Mouse (Mus musculus) ES-E14 (cell line): ENCODE data around the gene Lemd2. TPM values are rescaled to one million over a fixed set of nuclear protein-coding genes. Genes with fewer than 3 reads are reported as not detected.

Source experiments
- DNase-seq: peaks from one replicate; pipeline ENCODE4 v3.0.0-alpha.2; 2013; ENCODE audit warnings: low read depth, low spot score
- H3K27ac ChIP-seq: 2 replicates; pipeline ENCODE4 v1.5.1; 2012; ENCODE audit warnings: low read depth, mild to moderate bottlenecking, low read length, moderate library complexity, mixed read lengths; ENCODE audit not compliant: poor library complexity, insufficient read depth, severe bottlenecking
- H3K36me3 ChIP-seq: 2 replicates; pipeline ENCODE4 v1.6.1; 2012; ENCODE audit warnings: mild to moderate bottlenecking, low read length, moderate library complexity, mixed read lengths; ENCODE audit not compliant: control insufficient read depth, poor library complexity, insufficient read depth, severe bottlenecking
- H3K4me1 ChIP-seq, 2 experiments: fragments of 150-350 bp in 1 of 2; sonication (generic) in 1 of 2; 2 replicates each; pipeline ENCODE4 v1.6.1; 2012; ENCODE audit warnings: low read length in 2 of 2, mild to moderate bottlenecking in 1 of 2, mixed read lengths in 1 of 2; ENCODE audit not compliant: control insufficient read depth in 2 of 2, insufficient read depth in 2 of 2, poor library complexity in 1 of 2
- H3K4me3 ChIP-seq, 2 experiments: fragments of 150-350 bp in 1 of 2; sonication (generic) in 1 of 2; 2 replicates each; pipeline ENCODE4 v1.5.1; 2012; ENCODE audit warnings: low read length in 2 of 2, low read depth in 1 of 2, mild to moderate bottlenecking in 1 of 2, mixed read lengths in 1 of 2; ENCODE audit not compliant: insufficient read depth in 1 of 2, poor library complexity in 1 of 2, severe bottlenecking in 1 of 2
- H3K9ac ChIP-seq: 2 replicates; pipeline ENCODE4 v1.6.1; 2012; ENCODE audit warnings: low read depth, mild to moderate bottlenecking, low read length, mixed read lengths; ENCODE audit not compliant: poor library complexity, insufficient read depth, severe bottlenecking
- H3K9me3 ChIP-seq: fragments of 150-350 bp; sonication (generic); 2 replicates; pipeline ENCODE4 v1.6.1; 2012; ENCODE audit warnings: low read depth, mild to moderate bottlenecking, low read length; ENCODE audit not compliant: control insufficient read depth, insufficient read depth
- CHD2 ChIP-seq: IDR thresholded peaks from 2 replicates; pipeline ENCODE4 v1.6.1; 2014; ENCODE audit warnings: mild to moderate bottlenecking, low read depth, low read length, inconsistent platforms
- HCFC1 ChIP-seq: IDR thresholded peaks from 2 replicates; pipeline ENCODE4 v1.6.1; 2012; ENCODE audit warnings: low read length, inconsistent platforms, borderline replicate concordance; ENCODE audit not compliant: insufficient read depth
- MAFK ChIP-seq: IDR thresholded peaks from 2 replicates; pipeline ENCODE4 v1.6.1; 2014; ENCODE audit warnings: mild to moderate bottlenecking, low read depth, low read length, inconsistent platforms; ENCODE audit not compliant: insufficient read depth
- ZC3H11A ChIP-seq: IDR thresholded peaks from 2 replicates; pipeline ENCODE4 v1.6.1; 2012; ENCODE audit warnings: low read depth, mild to moderate bottlenecking, inconsistent platforms, low read length, borderline replicate concordance
- ZNF384 ChIP-seq: IDR thresholded peaks from 2 replicates; pipeline ENCODE4 v1.6.1; 2012; ENCODE audit warnings: low read depth, low read length, inconsistent platforms
- in situ Hi-C, 2 experiments: fragments of 600-800 bp; cut with MboI; formaldehyde crosslinking; loops; one replicate each; pipeline ENCODE4 v1.15.1; 2025; ENCODE audit warnings: low sequenced_read_pairs in 2 of 2, inconsistent platforms in 1 of 2; ENCODE audit not compliant: unreplicated experiment in 2 of 2
- total RNA-seq: library from RNA; depleted of rRNA; stranded (reverse); fragments of 300-350 nt; gene quantifications from 2 replicates; pipeline ENCODE4 v1.2.3, GENCODE M21; 2012

The Lemd2 gene
- total RNA-seq, 1 experiment, result 51.8 TPM

DNA sequence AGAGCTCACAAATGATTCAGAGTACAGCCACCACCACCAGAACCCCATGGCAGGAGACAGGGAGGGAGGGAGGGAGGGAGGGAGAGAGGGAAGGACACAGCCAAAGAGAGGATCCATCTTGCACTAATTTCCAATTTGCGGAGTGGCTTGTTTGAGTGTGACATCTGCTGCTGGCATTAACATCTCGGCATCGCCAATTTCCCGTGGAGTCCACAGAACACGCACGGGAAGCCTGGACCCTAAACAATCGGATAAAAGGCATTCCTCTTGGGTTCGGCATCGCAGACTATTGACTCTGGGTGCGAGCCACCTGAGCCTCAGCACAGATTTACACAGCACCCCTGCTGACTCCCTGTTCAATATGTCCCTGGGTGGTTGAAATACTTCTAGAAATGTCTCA, 21.5 kb upstream of the Lemd2 start:
- in situ Hi-C loops, result no loop called here

DNA sequence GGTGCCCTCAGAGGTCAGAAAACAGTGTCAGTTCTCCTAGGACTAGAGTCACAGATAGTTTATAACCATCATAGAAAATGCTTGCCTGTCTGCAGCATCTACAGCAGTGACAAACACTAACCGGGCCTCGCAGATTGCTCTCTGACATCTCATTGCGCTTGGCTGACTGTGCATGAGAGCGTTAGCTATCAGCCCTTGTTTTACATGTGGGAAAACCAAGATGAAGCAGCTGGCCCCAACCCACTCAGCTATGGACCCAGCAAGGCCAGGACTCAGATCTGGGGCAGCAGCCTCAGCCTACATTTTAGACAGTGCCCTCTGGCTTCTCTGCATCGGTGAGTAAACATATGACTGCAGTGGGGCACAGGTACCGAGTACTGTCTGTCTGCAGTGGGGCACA, 19.6 kb upstream of the Lemd2 start:
- TF ChIP-seq ZNF384 (no peak), ZC3H11A (no peak), HCFC1 (no peak), MAFK (no peak), CHD2 (no peak)
- H3K9me3 ChIP-seq, result no peaks in the 10 kb centered on the region
- H3K4me3 ChIP-seq, result no peak overlapping the region
- H3K36me3 ChIP-seq, result no peaks in the 10 kb centered on the region
- no peak overlapping the region for H3K9ac ChIP-seq
- H3K4me1 ChIP-seq, result peaks cover 0 to 3% of the 10 kb centered on the region in 2 experiments; a peak in 1 of 4 replicates
- no peak overlapping the region; the same call in 1 of the 2 replicates for H3K27ac ChIP-seq
- in situ Hi-C loops, result no loop called here
- no peak for DNase-seq

More for the DNA sequence above, 21.5 kb upstream of the Lemd2 start:
- TF ChIP-seq HCFC1 (no peak), ZNF384 (no peak), MAFK (no peak), CHD2 (no peak), ZC3H11A (no peak)
- DNase-seq, result no peak
- Histone ChIP-seq H3K27ac (no peak overlapping the region), H3K9ac (no peak overlapping the region), H3K4me1 (peaks cover 0 to 6% of the 10 kb centered on the region in 2 experiments; a peak in 1 of 4 replicates), H3K9me3 (no peaks in the 10 kb centered on the region), H3K4me3 (no peak overlapping the region), H3K36me3 (no peaks in the 10 kb centered on the region)

GRCm38 (mm10) chr17:27221562-27221961, 17.3 kb upstream of the Lemd2 start:
- no peak overlapping the region for H3K4me3 ChIP-seq
- TF ChIP-seq HCFC1 (no peak), ZC3H11A (no peak), ZNF384 (no peak), MAFK (no peak)
- in situ Hi-C loops, result no loop called here
- no peak overlapping the region for H3K27ac ChIP-seq
- H3K36me3 ChIP-seq, result no peaks in the 10 kb centered on the region
- H3K9me3 ChIP-seq, result no peaks in the 10 kb centered on the region
- no peak for DNase-seq
- peaks cover 0 to 2% of the 10 kb centered on the region in 2 experiments; a peak in 1 of 4 replicates for H3K4me1 ChIP-seq
- no peak overlapping the region for H3K9ac ChIP-seq

GRCm38 (mm10) chr17:27218916-27219315, 14.6 kb upstream of the Lemd2 start:
- Histone ChIP-seq H3K9ac (no peak overlapping the region), H3K27ac (no peak overlapping the region), H3K4me1 (peaks cover 0 to 2% of the 10 kb centered on the region in 2 experiments; a peak in 1 of 4 replicates), H3K9me3 (no peaks in the 10 kb centered on the region), H3K36me3 (no peaks in the 10 kb centered on the region), H3K4me3 (no peak overlapping the region)
- no peak for DNase-seq
- in situ Hi-C loops, result loop anchor here in 1 of 2 experiments (10.0 kb wide), 1 partner anchor 296 kb away; no protein-coding TSS in a partner anchor
- TF ChIP-seq CHD2 (no peak), HCFC1 (no peak), ZNF384 (no peak), MAFK (no peak), ZC3H11A (no peak)

DNA sequence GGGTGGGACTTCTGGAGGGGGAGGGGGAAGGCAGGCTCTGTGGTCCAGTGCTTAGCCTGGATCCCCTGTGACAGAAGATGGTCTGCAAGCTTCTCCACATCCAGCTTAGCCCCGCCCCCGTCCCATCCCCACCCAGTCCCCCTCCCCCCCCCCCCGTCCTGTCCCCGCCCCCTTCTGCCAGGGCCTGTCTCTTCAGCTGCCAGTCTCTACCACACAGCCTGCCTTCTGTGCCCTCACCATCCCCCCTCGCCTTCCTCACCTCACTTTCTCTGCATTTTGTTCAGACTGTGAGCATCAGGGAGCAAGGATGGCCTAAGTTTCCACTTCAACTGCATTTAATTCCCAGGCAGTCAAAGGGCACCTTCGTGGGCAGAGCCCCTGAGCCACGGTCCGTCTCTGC, 14.1 kb upstream of the Lemd2 start:
- H3K9ac ChIP-seq, result no peak overlapping the region
- no peak overlapping the region for H3K4me3 ChIP-seq
- no peaks in the 10 kb centered on the region for H3K36me3 ChIP-seq
- TF ChIP-seq CHD2 (no peak), ZC3H11A (no peak), ZNF384 (no peak), MAFK (no peak), HCFC1 (no peak)
- in situ Hi-C loops, result loop anchor here in 1 of 2 experiments (10.0 kb wide), 1 partner anchor 296 kb away; no protein-coding TSS in a partner anchor
- H3K9me3 ChIP-seq, result no peaks in the 10 kb centered on the region
- H3K4me1 ChIP-seq, result peaks cover 0 to 2% of the 10 kb centered on the region in 2 experiments; a peak in 1 of 4 replicates
- no peak for DNase-seq
- H3K27ac ChIP-seq, result no peak overlapping the region
